Mouse (Mus musculus): ENCODE measurements around the gene Nfe2l1. TPM values are rescaled to one million over a fixed set of nuclear protein-coding genes. Genes with fewer than 3 reads are reported as not detected.

Nfe2l1 gene
- polyA plus RNA-seq, 1 experiment from 2014 or later, result 85.8 TPM

- H3K27ac ChIP-seq (ENCODE audit: poor library complexity, severe bottlenecking), result peak within 1 kb of the TSS; percentile 56
- H3K27me3 ChIP-seq (replicated peaks), result no peaks in the 10 kb centered on the region
- peaks cover 16% of the 10 kb centered on the region for H3K36me3 ChIP-seq
- H3K4me2 ChIP-seq, result peak within 1 kb of the TSS; percentile 95
- H3K4me3 ChIP-seq, result peak within 1 kb of the TSS; percentile 94
- 1% methylated on average over 59 of the region's 59 CpGs for WGBS
- peak within 1 kb of the TSS; percentile 81 for H3K9ac ChIP-seq
- ATAC-seq (ENCODE audit: insufficient number of reproducible peaks, low FRiP score), result peak; percentile 100
- H3K4me1 ChIP-seq (replicated peaks), result peaks cover 10% of the 10 kb centered on the region
- no peaks in the 10 kb centered on the region for H3K9me3 ChIP-seq (replicated peaks)
These were observed 52.5 kb downstream of the Nfe2l1 start, which contains the start of gene Snx11 for GRCm38 (mm10) chr11:96776968-96777962. TSS of gene Snx11 (minus strand) at chr11:96777559.

- Histone ChIP-seq H3K4me2 (peak overlapping the region; percentile 95; the same call in 1 of the 2 replicates), H3K27me3 (replicated peaks) (no peaks in the 10 kb centered on the region), H3K4me1 (replicated peaks) (peaks cover 10% of the 10 kb centered on the region), H3K27ac (ENCODE audit: poor library complexity, severe bottlenecking) (no peak overlapping the region), H3K9me3 (replicated peaks) (no peaks in the 10 kb centered on the region), H3K4me3 (peak overlapping the region; percentile 94; the same call in 1 of the 2 replicates), H3K36me3 (peaks cover 28% of the 10 kb centered on the region), H3K9ac (peak overlapping the region; percentile 81; the same call in 1 of the 2 replicates)
- 59% methylated on average over 3 of the region's 3 CpGs for WGBS
- no peak for ATAC-seq (ENCODE audit: insufficient number of reproducible peaks, low FRiP score)
These were observed 53.7 kb downstream of the Nfe2l1 start for GRCm38 (mm10) chr11:96776068-96776467.

GRCm38 (mm10) chr11:96775665-96776064, 54.1 kb downstream of the Nfe2l1 start:
- WGBS, result 78% methylated on average over 7 of the region's 7 CpGs
- Histone ChIP-seq H3K27ac (ENCODE audit: poor library complexity, severe bottlenecking) (no peak overlapping the region), H3K9me3 (replicated peaks) (no peaks in the 10 kb centered on the region), H3K9ac (no peak overlapping the region), H3K27me3 (replicated peaks) (no peaks in the 10 kb centered on the region), H3K36me3 (peaks cover 32% of the 10 kb centered on the region), H3K4me3 (no peak overlapping the region), H3K4me2 (no peak overlapping the region), H3K4me1 (replicated peaks) (peaks cover 10% of the 10 kb centered on the region)
- no peak for ATAC-seq (ENCODE audit: insufficient number of reproducible peaks, low FRiP score)

GRCm38 (mm10) chr11:96775063-96775462, 54.7 kb downstream of the Nfe2l1 start:
- Histone ChIP-seq H3K27me3 (replicated peaks) (no peaks in the 10 kb centered on the region), H3K4me1 (replicated peaks) (peaks cover 10% of the 10 kb centered on the region), H3K4me3 (no peak overlapping the region), H3K4me2 (no peak overlapping the region), H3K36me3 (peaks cover 38% of the 10 kb centered on the region), H3K27ac (ENCODE audit: poor library complexity, severe bottlenecking) (no peak overlapping the region), H3K9me3 (replicated peaks) (no peaks in the 10 kb centered on the region), H3K9ac (no peak overlapping the region)
- WGBS, result 84% methylated on average over 8 of the region's 8 CpGs
- no peak for ATAC-seq (ENCODE audit: insufficient number of reproducible peaks, low FRiP score)

GRCm38 (mm10) chr11:96774536-96774935, 55.2 kb downstream of the Nfe2l1 start:
- no peaks in the 10 kb centered on the region for H3K27me3 ChIP-seq (replicated peaks)
- no peaks in the 10 kb centered on the region for H3K9me3 ChIP-seq (replicated peaks)
- peaks cover 10% of the 10 kb centered on the region for H3K4me1 ChIP-seq (replicated peaks)
- 84% methylated on average over 3 of the region's 3 CpGs for WGBS
- H3K9ac ChIP-seq, result no peak overlapping the region
- H3K4me3 ChIP-seq, result no peak overlapping the region
- no peak overlapping the region for H3K4me2 ChIP-seq
- ATAC-seq (ENCODE audit: insufficient number of reproducible peaks, low FRiP score), result no peak
- peaks cover 44% of the 10 kb centered on the region for H3K36me3 ChIP-seq
- H3K27ac ChIP-seq (ENCODE audit: poor library complexity, severe bottlenecking), result no peak overlapping the region

- no peak overlapping the region for H3K9ac ChIP-seq
- no peaks in the 10 kb centered on the region for H3K27me3 ChIP-seq (replicated peaks)
- no peaks in the 10 kb centered on the region for H3K9me3 ChIP-seq (replicated peaks)
- H3K36me3 ChIP-seq, result peaks cover 63% of the 10 kb centered on the region
- no peak overlapping the region for H3K4me3 ChIP-seq
- ATAC-seq (ENCODE audit: insufficient number of reproducible peaks, low FRiP score), result no peak
- no peak overlapping the region for H3K4me2 ChIP-seq
- H3K27ac ChIP-seq (ENCODE audit: poor library complexity, severe bottlenecking), result no peak overlapping the region
- 88% methylated on average over 9 of the region's 9 CpGs for WGBS
- peaks cover 10% of the 10 kb centered on the region for H3K4me1 ChIP-seq (replicated peaks)
These were observed 57.4 kb downstream of the Nfe2l1 start for GRCm38 (mm10) chr11:96772413-96772812.

- Histone ChIP-seq H3K9ac (no peak overlapping the region), H3K27ac (ENCODE audit: poor library complexity, severe bottlenecking) (no peak overlapping the region), H3K9me3 (replicated peaks) (no peaks in the 10 kb centered on the region), H3K4me1 (replicated peaks) (peaks cover 4% of the 10 kb centered on the region), H3K36me3 (peaks cover 63% of the 10 kb centered on the region), H3K27me3 (replicated peaks) (no peaks in the 10 kb centered on the region), H3K4me3 (no peak overlapping the region), H3K4me2 (no peak overlapping the region)
- 94% methylated on average over 9 of the region's 9 CpGs for WGBS
- ATAC-seq (ENCODE audit: insufficient number of reproducible peaks, low FRiP score), result no peak
These were observed 58.3 kb downstream of the Nfe2l1 start for GRCm38 (mm10) chr11:96771274-96771975.

- Histone ChIP-seq H3K4me1 (replicated peaks) (0 out of 2 replicates have a peak, but pooled peaks cover 6% of the 10 kb centered on the region), H3K27me3 (replicated peaks) (no peaks in the 10 kb centered on the region), H3K9me3 (replicated peaks) (no peaks in the 10 kb centered on the region), H3K4me2 (no peak overlapping the region), H3K36me3 (peaks cover 57% of the 10 kb centered on the region), H3K9ac (0 out of 2 replicates have a peak overlapping the region, but pooled peaks have one; percentile 3), H3K27ac (ENCODE audit: poor library complexity, severe bottlenecking) (no peak overlapping the region), H3K4me3 (no peak overlapping the region)
- 56% methylated on average over 9 of the region's 9 CpGs for WGBS
- ATAC-seq (ENCODE audit: insufficient number of reproducible peaks, low FRiP score), result no peak
These were observed 61.5 kb downstream of the Nfe2l1 start for GRCm38 (mm10) chr11:96768240-96768639.

MicroRNA genes within 50 kb of the gene (microRNA counts, 519-probe panel; counts per million panel counts)
- microRNA mmu-miR-152, result 6,797 counts per million, percentile 84 among the panel's probes with 10 or more counts

Small RNA genes lying within 50 kb of the gene (microRNA-seq; reads per million reads assigned to microRNA genes)
- gene Mir152, result 179 reads per million, percentile 60 among the genes with 10 or more reads in this experiment

Other genes with a start within 250 kb of the Nfe2l1 start
- gene Snx11, start 52.4 kb downstream of the Nfe2l1 start, polyA plus RNA-seq (2016; fragmentation: Nextera tagmentation; extraction: Ambion mirVana), result 14.3 and 14.7 TPM in 2 replicates
- 57.9 and 61.0 TPM in 2 replicates for gene Cbx1, start 40.8 kb downstream of the Nfe2l1 start, polyA plus RNA-seq (2016; fragmentation: Nextera tagmentation; extraction: Ambion mirVana)
- 105 TPM in 2 replicates for gene Copz2, start 19.9 kb upstream of the Nfe2l1 start, polyA plus RNA-seq (2016; fragmentation: Nextera tagmentation; extraction: Ambion mirVana)
- gene Cdk5rap3, start 86.5 kb upstream of the Nfe2l1 start, polyA plus RNA-seq (2016; fragmentation: Nextera tagmentation; extraction: Ambion mirVana), result 52.3 and 58.0 TPM in 2 replicates
- gene Prr15l, start 98.1 kb upstream of the Nfe2l1 start, polyA plus RNA-seq (2016; fragmentation: Nextera tagmentation; extraction: Ambion mirVana), result 0.46 and 0.51 TPM in 2 replicates
- 37.7 and 40.5 TPM in 2 replicates for gene Pnpo, start 114.0 kb upstream of the Nfe2l1 start, polyA plus RNA-seq (2016; fragmentation: Nextera tagmentation; extraction: Ambion mirVana)
- 18.0 and 19.9 TPM in 2 replicates for gene Sp2, start 153.0 kb upstream of the Nfe2l1 start, polyA plus RNA-seq (2016; fragmentation: Nextera tagmentation; extraction: Ambion mirVana)
- 0.22 and 0.45 TPM in 2 replicates for gene Sp6, start 183.4 kb upstream of the Nfe2l1 start, polyA plus RNA-seq (2016; fragmentation: Nextera tagmentation; extraction: Ambion mirVana)
- gene Scrn2, start 200.0 kb upstream of the Nfe2l1 start, polyA plus RNA-seq (2016; fragmentation: Nextera tagmentation; extraction: Ambion mirVana), result 17.0 and 18.3 TPM in 2 replicates
- gene Lrrc46, start 211.4 kb upstream of the Nfe2l1 start, polyA plus RNA-seq (2016; fragmentation: Nextera tagmentation; extraction: Ambion mirVana), result 0.28 and 0.66 TPM in 2 replicates
- 71.3 and 74.7 TPM in 2 replicates for gene Mrpl10, start 211.6 kb upstream of the Nfe2l1 start, polyA plus RNA-seq (2016; fragmentation: Nextera tagmentation; extraction: Ambion mirVana)
- gene Osbpl7, start 220.7 kb upstream of the Nfe2l1 start, polyA plus RNA-seq (2016; fragmentation: Nextera tagmentation; extraction: Ambion mirVana), result 4.8 and 5.5 TPM in 2 replicates

Measured in heart, embryonic 12.5 days (tissue).